Mouse (Mus musculus) bone marrow, adult 2 months (tissue): ENCODE results near the gene Tex46.

Source experiments
- CTCF ChIP-seq: fragments of 200-500 bp; IDR thresholded peaks from 2 replicates; pipeline ENCODE4 v1.5.1; 2011; ENCODE audit warnings: low read length, control low read depth; ENCODE audit not compliant: control insufficient read depth, insufficient read depth
- POLR2A ChIP-seq: fragments of 200-500 bp; IDR thresholded peaks from 2 replicates; pipeline ENCODE4 v1.6.1; 2011; ENCODE audit warnings: low read depth, mild to moderate bottlenecking, control low read depth, low read length, borderline replicate concordance; ENCODE audit not compliant: control insufficient read depth

DNA sequence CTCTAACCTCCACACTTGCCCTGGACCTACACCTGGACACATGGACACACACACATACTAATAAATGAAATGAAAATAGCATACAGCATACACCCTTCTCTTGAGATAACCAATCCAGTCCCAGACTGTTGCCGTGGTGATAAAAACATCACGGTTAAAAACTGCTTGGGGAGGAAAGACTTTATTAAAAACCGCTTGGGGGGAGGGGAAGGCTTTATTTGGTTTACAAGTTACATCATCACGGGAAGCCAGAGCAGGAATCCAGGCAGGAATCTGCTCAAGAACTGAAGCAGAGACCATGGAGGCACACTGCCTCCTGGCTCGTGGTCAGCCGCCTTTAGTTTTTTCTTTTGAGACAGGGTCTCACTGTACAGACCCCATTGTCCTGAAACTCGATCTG, 3.4 kb downstream of the Tex46 start:
- TF ChIP-seq POLR2A (no peak), CTCF (no peak)
